Mouse (Mus musculus): ENCODE measurements around the gene Ccdc65.

DNA sequence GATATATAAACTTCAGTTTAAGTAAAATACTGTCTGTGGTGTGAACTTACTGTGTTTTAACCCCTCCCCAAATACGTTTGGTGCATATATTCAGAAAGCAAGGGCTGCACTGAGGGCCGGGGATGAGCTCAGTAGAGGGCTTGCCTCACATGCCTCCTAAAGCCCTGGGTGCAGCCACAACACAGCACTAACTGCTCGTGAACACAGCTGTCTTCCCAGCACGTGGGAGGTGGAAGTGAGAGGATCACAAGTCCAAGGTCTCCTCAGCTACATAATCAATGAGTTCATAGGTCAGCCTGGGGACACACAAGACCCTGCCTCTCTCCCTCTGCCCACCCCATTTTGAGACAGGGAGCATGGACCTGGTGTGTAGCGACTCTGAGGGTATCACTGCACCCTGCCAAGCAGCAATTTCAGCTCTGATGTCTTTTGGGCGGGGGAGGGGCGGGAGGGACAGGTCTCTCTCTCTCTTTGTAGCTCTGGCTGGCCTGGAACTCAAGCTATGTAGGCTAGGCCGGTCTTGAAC lies 24.1 kb downstream of the Ccdc65 start:
- TF ChIP-seq CTCF (IDR thresholded peaks at IDR 0.05; ENCODE audit: extremely low read depth, insufficient read depth, low read length) (no peak), POLR2A (IDR thresholded peaks at IDR 0.05; ENCODE audit: extremely low read depth, insufficient read depth, low read length) (no peak)
